Mouse (Mus musculus) left cerebral cortex, adult 2 months (tissue): ENCODE results near the gene Suox. TPM values are rescaled to one million over a fixed set of nuclear protein-coding genes. Genes with fewer than 3 reads are reported as not detected.
A peak's percentile ranks its signal among the peaks of the same experiment; 100 is the strongest.

Experiments
- DNase-seq, 2 experiments: peaks; one replicate each; pipeline ENCODE4 v3.0.0; 2021 to 2022; ENCODE audit warnings: low spot score in 2 of 2, mixed read lengths in 1 of 2; ENCODE audit errors: extremely low spot score in 1 of 2
- H3K27ac ChIP-seq: fragments of 200-600 bp; 2 replicates; pipeline ENCODE4 v1.8.1; 2022
- H3K4me3 ChIP-seq: fragments of 200-600 bp; 2 replicates; pipeline ENCODE4 v1.8.1; 2022
- CTCF ChIP-seq: fragments of 200-600 bp; IDR thresholded peaks from 2 replicates; pipeline ENCODE4 v1.8.1; 2022; ENCODE audit warnings: antibody characterized with exemption, mild to moderate bottlenecking, moderate library complexity
- intact Hi-C: fragments of 180-260 bp; cut with DNase I; formaldehyde crosslinking; loops from one replicate; pipeline ENCODE4 v1.15.1; 2025
- total RNA-seq, 2 experiments: library from RNA; stranded (reverse); gene quantifications; 2 replicates each; pipeline ENCODE4 v1.2.3; 2021

Gene Suox
- total RNA-seq, 2 experiments from 2014 or later = 11.3 to 12.3 TPM

- Histone ChIP-seq H3K4me3 (peak overlapping the region; percentile 42; the same call in 1 of the 2 replicates), H3K27ac (peak overlapping the region; percentile 88; the same call in 1 of the 2 replicates)
These were observed 23.3 kb upstream of the Suox start for GRCm38 (mm10) chr10:128697072-128697725.

GRCm38 (mm10) chr10:128695992-128696807 lies 22.3 kb upstream of the Suox start, which contains the start of gene Rab5b:
Gene Rab5b, minus strand, starts transcription at chr10:128696264.
- DNase-seq = peak; percentile 97 to 99
- peak within 1 kb of the TSS; percentile 97 for H3K4me3 ChIP-seq
- TF ChIP-seq CTCF = no peak
- intact Hi-C loops = no loop called here
- peak within 1 kb of the TSS; percentile 98 for H3K27ac ChIP-seq

More at GRCm38 (mm10) chr10:128697072-128697725, 23.3 kb upstream of the Suox start:
- no peak for DNase-seq
- intact Hi-C loops = no loop called here
- TF ChIP-seq CTCF = no peak; the same call in 1 of the 2 replicates

GRCm38 (mm10) chr10:128695411-128695991 lies 21.6 kb upstream of the Suox start:
- intact Hi-C loops = no loop called here
- Histone ChIP-seq H3K4me3 (peak overlapping the region; percentile 97), H3K27ac (peak overlapping the region; percentile 98)
- no peak for TF ChIP-seq CTCF
- no peak for DNase-seq

- Histone ChIP-seq H3K4me3 (peak overlapping the region; percentile 77), H3K27ac (peak overlapping the region; percentile 85)
- intact Hi-C loops = loop anchor here (5.0 kb wide), 1 partner anchor 107 kb away; the partner anchor contains the start of gene Pa2g4
- peak in 1 of 2 experiments; percentile 20 for DNase-seq
- TF ChIP-seq CTCF = peak; percentile 82
These were observed 666 bp upstream of the Suox start for GRCm38 (mm10) chr10:128674469-128675008.

GRCm38 (mm10) chr10:128671148-128671547 lies 2.7 kb downstream of the Suox start:
- no peak for TF ChIP-seq CTCF
- intact Hi-C loops = loop anchor here (5.0 kb wide), 1 partner anchor 104 kb away; the partner anchor contains the start of gene Pa2g4
- Histone ChIP-seq H3K4me3 (no peak overlapping the region), H3K27ac (no peak overlapping the region)
- DNase-seq = no peak

DNA sequence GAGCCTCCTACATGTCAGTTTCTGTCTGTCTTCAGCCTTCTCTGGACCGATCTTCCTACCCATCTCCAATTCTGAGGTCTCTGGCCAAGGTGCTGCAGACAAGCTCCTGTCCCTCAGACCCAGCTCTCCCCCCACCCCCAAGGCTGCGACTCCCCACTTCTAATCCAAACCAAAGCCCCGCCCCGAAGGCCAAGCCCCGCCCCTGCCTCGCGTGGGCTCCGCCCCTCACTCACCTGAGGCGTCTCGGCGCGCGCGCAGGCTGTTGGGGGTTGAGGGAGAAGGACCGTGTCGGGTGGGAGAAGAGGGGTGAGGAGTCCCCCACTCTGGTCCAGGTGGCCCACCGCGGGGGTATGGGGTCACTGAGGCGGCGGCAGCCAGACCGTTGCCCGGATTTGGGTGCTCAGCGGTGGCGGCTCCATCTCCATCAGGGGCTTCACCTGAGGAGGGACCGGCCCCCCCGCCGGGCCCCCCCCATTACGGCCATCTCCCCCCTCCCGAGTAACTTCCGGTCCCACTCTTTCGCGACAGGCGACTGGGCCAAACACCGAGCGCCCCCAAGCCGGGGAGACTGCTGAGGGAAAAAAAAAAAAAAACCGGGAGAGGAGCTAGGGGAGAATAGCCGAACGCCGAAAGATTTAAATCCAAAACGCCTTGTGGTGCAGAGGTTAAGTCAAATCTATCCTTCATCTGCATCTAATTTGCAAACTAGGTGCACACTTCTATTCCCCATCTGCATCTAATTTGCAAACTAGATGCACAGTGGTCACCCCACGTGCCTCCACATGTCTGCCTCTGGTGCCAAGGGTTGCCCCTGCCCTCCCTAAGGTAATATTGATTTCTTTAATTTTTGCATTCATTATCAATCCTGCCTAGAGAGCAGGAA lies 4.8 kb downstream of the Suox start:
- TF ChIP-seq CTCF = no peak
- intact Hi-C loops = loop anchor here (2.0 kb wide), 1 partner anchor 24 kb away; the partner anchor contains the start of gene Ikzf4
- peak overlapping the region; percentile 80 for H3K4me3 ChIP-seq
- peak overlapping the region; percentile 90 for H3K27ac ChIP-seq
- DNase-seq = peak; percentile 69 to 80

- Histone ChIP-seq H3K27ac (no peak overlapping the region), H3K4me3 (no peak overlapping the region)
- DNase-seq = no peak
- TF ChIP-seq CTCF = no peak
- intact Hi-C loops = no loop called here
These were observed 8.1 kb downstream of the Suox start for GRCm38 (mm10) chr10:128665806-128666205.

DNA sequence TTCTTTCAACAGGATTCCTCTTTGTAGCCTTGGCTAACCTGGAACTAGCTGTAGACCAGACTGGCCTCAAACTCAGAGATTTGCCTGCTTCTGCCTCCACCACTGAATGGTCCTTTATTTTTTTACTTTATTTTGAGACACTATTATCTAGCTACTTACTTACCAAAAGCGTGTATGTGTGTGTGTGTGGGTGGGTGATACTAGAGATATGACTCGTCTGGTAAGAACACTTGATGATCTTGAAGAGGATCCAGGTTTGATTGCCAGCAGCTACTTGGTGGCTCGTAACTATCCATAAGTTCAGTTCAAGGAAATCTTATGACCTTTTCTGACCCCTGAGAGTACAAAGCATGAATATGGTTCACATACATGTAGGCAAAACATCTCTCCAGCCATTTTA lies 8.6 kb downstream of the Suox start:
- DNase-seq = no peak
- H3K27ac ChIP-seq = no peak overlapping the region
- no peak overlapping the region for H3K4me3 ChIP-seq
- no peak for TF ChIP-seq CTCF
- intact Hi-C loops = no loop called here

- DNase-seq = no peak
- TF ChIP-seq CTCF = no peak
- intact Hi-C loops = no loop called here
These were observed 9.1 kb downstream of the Suox start for GRCm38 (mm10) chr10:128664808-128665207.

GRCm38 (mm10) chr10:128663441-128664220 lies 10.2 kb downstream of the Suox start:
- intact Hi-C loops = no loop called here
- no peak for DNase-seq
- no peak for TF ChIP-seq CTCF

More at GRCm38 (mm10) chr10:128664808-128665207, 9.1 kb downstream of the Suox start:
- Histone ChIP-seq H3K4me3 (no peak overlapping the region), H3K27ac (no peak overlapping the region)

More at GRCm38 (mm10) chr10:128663441-128664220, 10.2 kb downstream of the Suox start:
- Histone ChIP-seq H3K27ac (no peak overlapping the region), H3K4me3 (no peak overlapping the region)
